Mouse (Mus musculus) ES-Bruce4 (cell line): Measurements from ENCODE around the gene Ssrp1. TPM values are rescaled to one million over a fixed set of nuclear protein-coding genes. Genes with fewer than 3 reads are reported as not detected.

Experiments used
- H3K27ac ChIP-seq: 2 replicates; pipeline ENCODE4 v1.5.1; 2012; ENCODE audit warnings: low read length, inconsistent platforms; ENCODE audit not compliant: insufficient read depth
- H3K27me3 ChIP-seq: 2 replicates; pipeline ENCODE4 v1.6.1; 2012; ENCODE audit warnings: mild to moderate bottlenecking, low read length, inconsistent platforms; ENCODE audit not compliant: control insufficient read depth, poor library complexity, insufficient read depth, severe bottlenecking
- H3K36me3 ChIP-seq: 2 replicates; pipeline ENCODE4 v1.6.1; 2012; ENCODE audit warnings: inconsistent platforms, mild to moderate bottlenecking, low read length, moderate library complexity; ENCODE audit not compliant: control insufficient read depth, poor library complexity, insufficient read depth, severe bottlenecking
- H3K4me1 ChIP-seq: one replicate; pipeline ENCODE4 v1.8.1; 2011; ENCODE audit warnings: low read length; ENCODE audit not compliant: control insufficient read depth, insufficient read depth
- H3K4me3 ChIP-seq: 2 replicates; pipeline ENCODE4 v1.5.1; 2011; ENCODE audit warnings: low read depth, mild to moderate bottlenecking, low read length
- H3K9ac ChIP-seq: 2 replicates; pipeline ENCODE4 v1.6.1; 2012; ENCODE audit warnings: low read depth, mild to moderate bottlenecking, inconsistent platforms; ENCODE audit not compliant: poor library complexity, severe bottlenecking
- H3K9me3 ChIP-seq: replicated peaks from 2 replicates; pipeline ENCODE4 v1.6.1; 2012; ENCODE audit warnings: mild to moderate bottlenecking, low read length, inconsistent platforms; ENCODE audit not compliant: control insufficient read depth, poor library complexity, insufficient read depth, severe bottlenecking
- CTCF ChIP-seq: IDR thresholded peaks from one replicate; pipeline ENCODE4 v1.8.1; 2011; ENCODE audit warnings: low read depth, low read length
- EP300 ChIP-seq: IDR thresholded peaks from 2 replicates; pipeline ENCODE4 v1.6.1; 2011; ENCODE audit warnings: low read depth, low read length; ENCODE audit not compliant: insufficient read depth
- POLR2A ChIP-seq: IDR thresholded peaks from one replicate; pipeline ENCODE4 v1.8.1; 2011; ENCODE audit warnings: low read length; ENCODE audit not compliant: insufficient read depth
- polyA plus RNA-seq: library from polyadenylated mRNA; stranded (reverse); fragments of >200 nt; gene quantifications from 2 replicates; pipeline ENCODE4 v1.2.4, GENCODE M21; 2011; ENCODE audit warnings: low read depth; ENCODE audit not compliant: missing spikeins, insufficient read depth, insufficient read length

Gene Ssrp1
- polyA plus RNA-seq, 1 experiment: 228 TPM

GRCm38 (mm10) chr2:85002575-85002974 lies 34.5 kb upstream of the Ssrp1 start:
- TF ChIP-seq CTCF: no peak
- no peak for TF ChIP-seq EP300
- TF ChIP-seq POLR2A: no peak

DNA sequence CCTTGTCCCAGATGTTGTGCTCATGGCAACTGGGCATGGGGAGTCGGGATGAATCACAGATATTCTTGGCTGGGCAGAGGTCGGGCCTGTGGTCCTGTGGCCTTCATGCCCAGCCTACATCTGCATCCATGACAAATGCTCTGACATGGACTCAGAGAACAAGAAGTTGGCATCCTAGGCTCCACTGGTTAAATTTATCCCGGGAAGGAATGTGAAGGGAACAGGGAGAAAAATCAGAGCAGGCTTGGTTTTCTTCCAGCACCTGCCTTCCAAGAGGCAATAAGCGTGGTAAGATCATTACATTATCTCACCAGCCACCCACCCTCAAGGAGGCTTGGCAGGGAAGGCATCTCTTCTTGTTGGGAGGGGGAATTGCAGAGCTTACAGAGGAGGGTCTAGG lies 32.7 kb upstream of the Ssrp1 start:
- H3K27ac ChIP-seq: no peak overlapping the region
- no peaks in the 10 kb centered on the region for H3K36me3 ChIP-seq
- no peak overlapping the region for H3K4me3 ChIP-seq
- no peaks in the 10 kb centered on the region for H3K9me3 ChIP-seq
- H3K4me1 ChIP-seq: no peaks in the 10 kb centered on the region
- TF ChIP-seq POLR2A (no peak), CTCF (no peak), EP300 (no peak)
- no peaks in the 10 kb centered on the region for H3K27me3 ChIP-seq
- no peak overlapping the region for H3K9ac ChIP-seq

More at GRCm38 (mm10) chr2:85002575-85002974, 34.5 kb upstream of the Ssrp1 start:
- Histone ChIP-seq H3K9ac (no peak overlapping the region), H3K27me3 (no peaks in the 10 kb centered on the region), H3K36me3 (no peaks in the 10 kb centered on the region), H3K4me1 (no peaks in the 10 kb centered on the region), H3K4me3 (no peak overlapping the region), H3K9me3 (no peaks in the 10 kb centered on the region), H3K27ac (no peak overlapping the region)

DNA sequence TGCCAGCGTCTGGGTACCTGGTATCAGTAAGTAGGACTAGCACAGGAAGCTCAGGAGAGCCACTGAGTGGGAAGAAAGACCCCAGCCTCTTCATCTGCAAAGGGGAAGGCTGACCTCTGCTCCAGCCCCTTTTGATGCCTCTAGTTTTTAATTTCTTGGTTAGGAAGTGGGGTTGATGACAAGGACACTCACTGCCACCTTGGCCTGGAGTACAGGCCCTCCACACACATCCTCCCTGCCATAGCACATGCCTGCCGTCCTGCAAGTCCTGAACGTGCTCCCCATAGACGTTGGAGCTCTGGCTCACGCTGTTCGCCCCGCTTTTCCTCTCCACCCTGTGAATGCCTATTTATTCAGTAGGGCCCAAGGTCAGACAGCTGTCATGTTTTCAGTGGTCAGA lies 30.4 kb upstream of the Ssrp1 start:
- H3K36me3 ChIP-seq: no peaks in the 10 kb centered on the region
- H3K27me3 ChIP-seq: no peaks in the 10 kb centered on the region
- H3K27ac ChIP-seq: no peak overlapping the region
- H3K9ac ChIP-seq: no peak overlapping the region
- no peaks in the 10 kb centered on the region for H3K9me3 ChIP-seq
- no peak overlapping the region for H3K4me3 ChIP-seq
- TF ChIP-seq POLR2A (no peak), EP300 (no peak), CTCF (no peak)
- no peaks in the 10 kb centered on the region for H3K4me1 ChIP-seq

DNA sequence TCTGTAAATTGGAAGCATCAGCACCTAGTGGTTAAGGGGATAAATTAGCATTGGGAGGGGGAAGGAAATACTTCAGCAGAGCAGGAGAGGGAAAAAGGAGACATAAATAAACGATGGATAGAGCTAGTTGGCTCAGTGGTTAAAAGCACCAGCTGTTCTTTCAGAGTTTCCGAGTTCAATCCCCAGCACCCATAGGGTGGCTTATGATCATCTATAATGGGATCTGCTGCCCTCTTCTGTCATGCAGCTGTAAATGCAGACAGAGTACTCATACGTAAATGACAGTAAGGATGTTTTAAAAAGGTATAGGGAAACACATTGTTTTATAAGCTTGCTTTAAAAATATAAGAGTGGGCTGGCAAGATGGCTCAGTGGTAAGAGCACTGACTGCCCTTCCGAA lies 29.3 kb upstream of the Ssrp1 start:
- no peaks in the 10 kb centered on the region for H3K36me3 ChIP-seq
- no peak overlapping the region for H3K4me3 ChIP-seq
- no peak overlapping the region for H3K27ac ChIP-seq
- H3K9me3 ChIP-seq: no peaks in the 10 kb centered on the region
- no peak overlapping the region for H3K9ac ChIP-seq
- no peaks in the 10 kb centered on the region for H3K4me1 ChIP-seq
- H3K27me3 ChIP-seq: no peaks in the 10 kb centered on the region
- TF ChIP-seq CTCF: no peak
- TF ChIP-seq POLR2A: no peak
- no peak for TF ChIP-seq EP300

DNA sequence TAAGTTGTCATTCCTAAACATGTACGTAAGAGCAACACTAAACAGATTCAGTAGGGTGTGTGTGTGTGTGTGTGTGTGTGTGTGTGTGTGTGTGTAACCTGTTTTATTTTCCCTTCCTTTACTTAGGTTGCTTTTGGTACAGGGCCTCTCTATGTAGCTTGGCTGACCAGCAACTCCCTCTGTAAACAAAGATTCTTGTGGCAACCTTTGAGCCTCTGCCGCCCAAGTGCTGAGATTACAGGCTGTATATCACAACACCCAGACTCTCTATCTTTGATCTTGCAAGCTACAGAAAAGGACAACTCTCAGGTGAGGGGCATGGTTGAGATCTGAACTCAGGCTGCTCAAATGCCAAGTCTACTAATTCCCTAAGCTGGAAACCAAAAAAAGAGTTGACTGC lies 27.8 kb upstream of the Ssrp1 start:
- no peaks in the 10 kb centered on the region for H3K4me1 ChIP-seq
- H3K27ac ChIP-seq: no peak overlapping the region
- no peaks in the 10 kb centered on the region for H3K27me3 ChIP-seq
- no peak overlapping the region for H3K9ac ChIP-seq
- H3K9me3 ChIP-seq: no peaks in the 10 kb centered on the region
- no peak overlapping the region for H3K4me3 ChIP-seq
- TF ChIP-seq CTCF (no peak), POLR2A (no peak), EP300 (no peak)
- no peaks in the 10 kb centered on the region for H3K36me3 ChIP-seq

DNA sequence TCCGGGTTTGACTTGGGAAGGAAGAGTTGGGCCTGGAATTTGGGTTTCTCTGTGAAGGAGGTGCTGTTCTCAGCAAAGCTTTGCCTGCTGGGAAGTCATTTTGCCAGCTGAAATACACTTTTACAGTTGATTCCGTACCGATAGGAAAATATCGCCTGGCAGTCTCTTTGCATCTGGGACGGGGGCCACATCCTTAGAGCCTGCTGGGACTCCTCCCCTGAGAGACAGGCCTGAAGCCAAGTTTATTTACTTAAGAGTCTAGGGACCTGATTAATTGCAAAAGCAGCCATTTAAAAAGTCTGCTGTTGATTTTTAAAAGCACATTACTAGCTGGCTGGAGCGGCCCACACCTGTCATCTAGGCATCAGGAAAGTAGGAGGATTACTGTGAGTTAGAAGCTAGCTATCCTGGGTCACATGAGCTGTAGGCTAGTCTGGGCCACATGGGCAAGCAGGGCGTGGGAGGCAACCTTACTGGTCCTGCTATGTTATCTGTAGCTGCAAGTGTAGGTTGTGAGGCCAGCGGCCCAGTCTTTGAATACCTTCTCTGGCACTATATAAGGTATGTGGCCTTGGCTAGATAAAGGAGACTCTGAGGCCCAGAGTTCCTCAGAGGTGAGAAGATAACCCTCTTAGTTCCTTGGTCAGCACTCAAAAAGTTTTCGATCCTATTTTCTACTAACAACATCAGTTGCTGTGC lies 25.0 kb upstream of the Ssrp1 start:
- Histone ChIP-seq H3K4me3 (no peak overlapping the region), H3K27me3 (no peaks in the 10 kb centered on the region), H3K27ac (no peak overlapping the region), H3K9me3 (no peaks in the 10 kb centered on the region), H3K4me1 (no peaks in the 10 kb centered on the region), H3K36me3 (no peaks in the 10 kb centered on the region), H3K9ac (no peak overlapping the region)
- no peak for TF ChIP-seq POLR2A
